Mouse (Mus musculus) neutrophil, adult 65 days (primary cell): ENCODE results near the gene Tbl1xr1. TPM values are rescaled to one million over a fixed set of nuclear protein-coding genes. Genes with fewer than 3 reads are reported as not detected.

Experiments used
- total RNA-seq: library from RNA; stranded (reverse); gene quantifications from 2 replicates; pipeline ENCODE4 v1.2.4, GENCODE M21; 2023

Gene Tbl1xr1
- total RNA-seq: 151 and 213 TPM in 2 replicates

GRCm38 (mm10) chr3:22076561-22076935, at the start of gene Tbl1xr1:
Tbl1xr1 (plus strand) TSS chr3:22076652.

